ENCODE assay signal across 8 mouse cellular contexts in the genomic region with DNA sequence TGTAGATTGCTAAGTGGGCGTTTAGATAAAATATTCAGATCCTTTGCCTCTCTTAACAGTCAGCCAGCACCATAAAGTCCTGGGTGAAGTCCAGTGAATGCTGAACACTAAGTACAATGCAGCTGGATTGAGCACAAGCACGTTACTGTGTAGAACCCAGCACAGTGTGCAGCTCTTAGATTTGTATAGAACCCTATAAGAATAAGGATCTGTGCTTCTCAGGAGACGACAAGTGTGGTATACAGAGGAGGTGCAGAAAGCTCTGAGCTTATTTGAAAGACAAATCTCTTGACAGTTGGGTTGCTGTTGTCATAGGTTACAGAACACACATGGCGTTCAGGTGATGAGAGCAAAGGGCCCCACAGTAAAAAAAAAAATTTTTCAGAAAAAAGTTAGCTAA. TPM values are rescaled to one million over a fixed set of nuclear protein-coding genes. Genes with fewer than 3 reads are reported as not detected.
A peak's percentile ranks its signal among the peaks of the same experiment; 100 is the strongest.
DNase-seq lines count a peak whose midpoint lies in the region; ATAC-seq and TF ChIP-seq lines count a peak whose summit lies in the region.

No protein-coding gene starts in this region.

- H3K27ac ChIP-seq in heart, embryonic 11.5 days (ENCODE audit: low read depth, low read length): no peak overlapping the region
- H3K27ac ChIP-seq in neural tube, embryonic 11.5 days (ENCODE audit: low read depth, low read length): no peak overlapping the region
- no peak overlapping the region for H3K27ac ChIP-seq in liver, embryonic 12.5 days
- no peak overlapping the region for H3K27ac ChIP-seq in cerebellum, adult 2 months (ENCODE audit: insufficient read depth, low read length)

- no peaks in the 10 kb centered on the region for H3K9me3 ChIP-seq in heart, embryonic 11.5 days (replicated peaks; ENCODE audit: control insufficient read depth, low read length)
- H3K9me3 ChIP-seq in neural tube, embryonic 11.5 days (ENCODE audit: control insufficient read depth, low read length): no peaks in the 10 kb centered on the region
- H3K9me3 ChIP-seq in liver, embryonic 12.5 days (replicated peaks): no peaks in the 10 kb centered on the region

- peak overlapping the region; percentile 88 for H3K4me2 ChIP-seq in heart, embryonic 11.5 days
- 0 out of 2 replicates have a peak overlapping the region, but pooled peaks have one; percentile 78 for H3K4me2 ChIP-seq in neural tube, embryonic 11.5 days (ENCODE audit: low read depth)
- H3K4me2 ChIP-seq in liver, embryonic 12.5 days: peak overlapping the region; percentile 100

- no peak for TF ChIP-seq CTCF in cerebellum, adult 2 months (IDR thresholded peaks at IDR 0.05; ENCODE audit: borderline replicate concordance, insufficient read depth, low read depth, low read length)

- no peaks in the 10 kb centered on the region for H3K27me3 ChIP-seq in heart, embryonic 11.5 days (ENCODE audit: control insufficient read depth, insufficient read depth, low read length)
- H3K27me3 ChIP-seq in neural tube, embryonic 11.5 days (ENCODE audit: control insufficient read depth, insufficient read depth, low read length): no peaks in the 10 kb centered on the region
- peaks cover 13% of the 10 kb centered on the region; the same call in 1 of the 2 replicates for H3K27me3 ChIP-seq in liver, embryonic 12.5 days (replicated peaks)
- no peaks in the 10 kb centered on the region for H3K27me3 ChIP-seq in cerebellum, adult 2 months (ENCODE audit: control insufficient read depth, insufficient read depth, low read length)

- no peak overlapping the region for H3K4me3 ChIP-seq in heart, embryonic 11.5 days (ENCODE audit: low read depth, low read length)
- no peak overlapping the region for H3K4me3 ChIP-seq in neural tube, embryonic 11.5 days (ENCODE audit: low read depth, low read length)
- peak overlapping the region; percentile 80; the same call in 1 of the 2 replicates for H3K4me3 ChIP-seq in liver, embryonic 12.5 days
- H3K4me3 ChIP-seq in cerebellum, adult 2 months (replicated peaks; ENCODE audit: insufficient read depth, low read depth, low read length): no peak overlapping the region

- no peak for DNase-seq in heart, postnatal 14 days
- no peak for DNase-seq in neural tube, embryonic 11.5 days (ENCODE audit: low spot score)
- DNase-seq in neural tube, embryonic 10.5 days (ENCODE audit: extremely low spot score, low spot score): no peak
- DNase-seq in cerebellum, adult 2 months: no peak
- no peak for DNase-seq in layer of hippocampus, postnatal 14 days (ENCODE audit: low spot score in 2 of 2)
- no peak for DNase-seq in left cerebral cortex, adult 18-20 months (ENCODE audit: low spot score in 2 of 2)

- H3K4me1 ChIP-seq in heart, embryonic 11.5 days (ENCODE audit: control insufficient read depth, insufficient read depth, low read length): peaks cover 4% of the 10 kb centered on the region; the same call in 1 of the 2 replicates
- no peaks in the 10 kb centered on the region for H3K4me1 ChIP-seq in neural tube, embryonic 11.5 days (ENCODE audit: control insufficient read depth, insufficient read depth, low read length)
- peaks cover 30% of the 10 kb centered on the region for H3K4me1 ChIP-seq in liver, embryonic 12.5 days
- H3K4me1 ChIP-seq in cerebellum, adult 2 months (ENCODE audit: control insufficient read depth, insufficient read depth, low read length): no peaks in the 10 kb centered on the region; the same call in 1 of the 2 replicates

- no peaks in the 10 kb centered on the region for H3K36me3 ChIP-seq in heart, embryonic 11.5 days (ENCODE audit: control insufficient read depth, insufficient read depth, low read length)
- no peaks in the 10 kb centered on the region for H3K36me3 ChIP-seq in neural tube, embryonic 11.5 days (ENCODE audit: control insufficient read depth, insufficient read depth, low read length)
- H3K36me3 ChIP-seq in liver, embryonic 12.5 days: no peaks in the 10 kb centered on the region

- no peak for ATAC-seq in heart, embryonic 11.5 days (replicated peaks; ENCODE audit: insufficient number of reproducible peaks, low FRiP score, low TSS enrichment)
- no peak for ATAC-seq in neural tube, embryonic 11.5 days (ENCODE audit: insufficient read depth, low FRiP score, low TSS enrichment)
- ATAC-seq in liver, embryonic 12.5 days: no peak

- no peak overlapping the region for H3K9ac ChIP-seq in heart, embryonic 11.5 days (ENCODE audit: low read depth, low read length)
- no peak overlapping the region for H3K9ac ChIP-seq in neural tube, embryonic 11.5 days (ENCODE audit: low read length)
- no peak overlapping the region for H3K9ac ChIP-seq in liver, embryonic 12.5 days

- no peak for TF ChIP-seq POLR2A in cerebellum, adult 2 months (IDR thresholded peaks at IDR 0.05; ENCODE audit: borderline replicate concordance, insufficient read depth, low read length)

- WGBS in heart, embryonic 11.5 days (ENCODE audit: insufficient replicate concordance): 60% methylated on average over 4 of the region's 4 CpGs
- 53% methylated on average over 4 of the region's 4 CpGs for WGBS in neural tube, embryonic 11.5 days
- 56% methylated on average over 4 of the region's 4 CpGs for WGBS in liver, embryonic 12.5 days (ENCODE audit: insufficient replicate concordance)
- 83% methylated on average over 4 of the region's 4 CpGs for WGBS in cerebellum, adult 2 months

- intact Hi-C loops in heart, postnatal 14 days (cut with DNase I): loop anchor here (2.0 to 5.0 kb wide), 2 partner anchors 57 to 139 kb away; a partner anchor contains a TSS

RNA-seq across cellular contexts. Expression of a gene that starts 1.8 kb away (rescaled TPM):
- polyA plus RNA-seq in heart, embryonic 11.5 days (2014; fragmentation: Nextera tagmentation; extraction: Ambion mirVana): 64.0 and 72.1 TPM in 2 replicates
- total RNA-seq in heart, postnatal 14 days (2021): 10 to 100 TPM; 49.7 to 52.0 TPM
- 49.2 and 53.1 TPM in 2 replicates for polyA plus RNA-seq in neural tube, embryonic 11.5 days (2014; fragmentation: Nextera tagmentation; extraction: Ambion mirVana)
- polyA plus RNA-seq in liver, embryonic 12.5 days (2016; fragmentation: Nextera tagmentation; extraction: Ambion mirVana): 30.9 and 35.0 TPM in 2 replicates
- polyA plus RNA-seq in cerebellum, adult 2 months (2012; rRNA removed): 38.1 and 40.1 TPM in 2 replicates
- total RNA-seq in layer of hippocampus, postnatal 14 days (2021): 100 to 1,000 TPM; 104 to 117 TPM
- total RNA-seq in left cerebral cortex, adult 18-20 months (2021): 10 to 100 TPM; 52.5 to 63.1 TPM
